Mouse (Mus musculus): ENCODE data around the gene Ipo9.

The Ipo9 gene

DNA sequence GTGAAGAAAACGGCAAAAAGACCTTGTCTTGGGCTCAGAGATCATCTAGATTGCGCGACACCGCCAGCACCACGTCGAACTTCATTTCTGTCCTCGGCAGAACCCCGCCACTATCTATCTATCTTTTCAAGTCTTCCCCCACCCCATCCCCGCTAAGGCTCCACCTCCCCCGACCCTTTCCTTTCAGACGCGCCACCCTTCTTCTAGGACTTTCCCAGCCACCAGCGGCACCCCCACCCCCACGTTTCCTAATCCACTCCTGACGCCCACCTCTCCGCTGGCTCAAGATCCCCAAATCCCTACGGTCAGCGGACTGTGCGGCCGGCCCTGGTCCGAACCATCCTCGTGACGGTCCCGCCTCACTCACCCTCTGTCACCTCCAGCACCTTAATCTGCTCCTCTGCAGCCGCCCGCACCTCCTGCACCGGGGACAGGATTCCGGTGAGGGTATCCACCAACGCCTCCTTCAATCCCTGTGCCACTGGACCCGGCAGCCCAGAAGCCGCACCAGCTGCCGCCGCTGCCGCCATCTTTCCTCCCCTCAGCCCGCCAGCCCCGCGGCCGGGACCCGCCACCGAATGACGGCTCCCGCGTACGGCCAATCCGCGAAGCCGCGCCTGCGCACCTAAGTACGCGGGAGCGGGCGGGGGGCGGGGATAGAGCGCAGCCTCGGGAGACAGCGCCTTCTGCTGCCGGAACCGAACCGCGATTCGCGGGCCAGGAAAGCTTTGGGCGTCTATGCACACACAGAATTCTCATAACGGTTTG lies at the start of gene Ipo9:
Gene Ipo9 (minus strand): TSS at position 599 of the 768 bp plus-strand sequence.
- DNase-seq (ENCODE audit: low spot score in 2 of 2), result peak; percentile 87 to 94

DNA sequence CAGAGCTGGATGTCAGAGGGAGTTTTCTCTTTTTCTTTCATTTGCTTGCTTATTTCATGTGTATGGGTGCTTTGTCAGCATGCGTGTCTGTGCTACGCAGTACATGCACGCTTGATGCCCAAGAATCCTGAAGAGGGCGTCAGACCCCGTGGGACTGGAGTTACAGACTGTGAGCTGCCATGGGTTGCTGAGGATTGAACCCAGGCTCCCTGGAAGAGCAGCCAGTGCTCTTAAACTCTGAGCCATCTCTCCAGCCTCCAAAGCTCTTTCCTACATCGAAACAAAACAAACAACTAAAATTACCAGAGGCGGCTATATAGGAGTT lies 45.2 kb upstream of the Ipo9 start:
- DNase-seq (ENCODE audit: low spot score in 2 of 2), result no peak

DNA sequence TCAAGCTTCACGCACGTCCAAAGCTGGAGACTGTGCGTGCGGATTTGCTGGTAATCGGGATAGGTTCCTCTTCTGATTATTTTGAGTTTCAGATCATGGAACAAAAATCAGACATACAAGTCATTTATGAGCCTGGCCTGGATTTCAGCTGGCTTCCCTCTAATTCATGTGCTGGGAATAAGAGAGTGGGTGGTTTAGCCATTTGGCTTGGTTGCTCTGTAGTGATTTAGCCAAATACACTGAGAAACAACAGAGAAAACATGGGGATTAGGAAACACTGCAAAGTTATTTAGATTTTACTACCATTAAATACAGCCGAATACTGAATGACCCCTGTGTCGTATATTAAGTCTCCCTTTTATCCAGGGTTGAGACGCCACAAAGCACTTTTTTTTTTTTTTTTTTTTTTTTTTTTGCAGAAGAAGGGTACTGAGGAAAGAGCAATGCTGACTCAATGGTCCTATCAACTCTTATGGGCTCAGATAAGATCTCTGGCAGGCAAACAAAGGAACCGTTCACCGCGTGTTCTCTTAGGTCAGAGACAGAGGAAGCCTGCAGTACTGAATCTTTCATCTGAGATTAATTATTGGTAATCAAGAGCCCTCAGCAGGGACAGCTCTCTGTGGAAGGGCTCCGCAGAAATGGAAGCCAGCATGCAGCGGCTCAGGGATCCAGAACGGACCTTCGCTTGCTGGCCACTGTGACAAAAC lies 44.7 kb upstream of the Ipo9 start:
- DNase-seq (ENCODE audit: low spot score in 2 of 2), result no peak

DNA sequence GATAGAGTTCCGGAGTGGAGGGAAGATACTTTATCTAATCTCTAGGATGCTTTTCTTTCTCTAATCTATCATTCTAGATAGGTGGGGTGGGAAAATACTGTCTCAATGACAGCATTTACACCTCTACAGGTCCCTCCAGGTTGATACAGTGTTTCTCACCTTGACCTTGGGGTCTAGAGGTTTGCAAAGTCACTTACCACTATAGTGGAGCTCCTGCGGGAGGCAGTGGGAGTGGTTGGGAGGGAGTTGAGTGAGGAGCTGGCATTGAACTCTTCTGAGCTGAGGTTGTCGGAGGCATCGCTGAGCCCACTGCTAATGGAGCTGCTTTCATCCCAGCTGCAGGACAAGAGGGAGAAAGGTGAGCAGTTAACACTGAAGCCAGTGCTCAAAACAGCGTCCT lies 42.2 kb upstream of the Ipo9 start:
- DNase-seq (ENCODE audit: low spot score in 2 of 2), result no peak

DNA sequence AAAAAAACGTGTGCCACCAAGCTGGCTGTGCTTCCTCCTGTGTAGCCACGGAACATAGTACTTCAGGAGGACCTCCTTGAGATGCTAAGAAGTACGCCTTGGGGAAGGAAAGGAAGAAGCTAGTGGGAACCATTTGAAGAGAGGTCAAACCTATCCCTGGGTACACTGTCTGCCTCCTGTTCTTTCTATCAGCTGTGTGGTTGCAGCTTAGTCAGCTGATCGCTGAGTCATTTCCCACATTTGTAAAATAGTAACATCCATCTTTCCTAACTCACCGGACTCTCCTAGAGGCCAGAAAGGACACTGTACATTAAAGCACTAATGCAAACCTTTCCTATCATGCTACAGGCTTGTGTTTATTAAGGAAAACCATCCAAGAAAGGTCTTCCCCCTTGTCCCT lies 41.4 kb upstream of the Ipo9 start:
- no peak for DNase-seq (ENCODE audit: low spot score in 2 of 2)

DNA sequence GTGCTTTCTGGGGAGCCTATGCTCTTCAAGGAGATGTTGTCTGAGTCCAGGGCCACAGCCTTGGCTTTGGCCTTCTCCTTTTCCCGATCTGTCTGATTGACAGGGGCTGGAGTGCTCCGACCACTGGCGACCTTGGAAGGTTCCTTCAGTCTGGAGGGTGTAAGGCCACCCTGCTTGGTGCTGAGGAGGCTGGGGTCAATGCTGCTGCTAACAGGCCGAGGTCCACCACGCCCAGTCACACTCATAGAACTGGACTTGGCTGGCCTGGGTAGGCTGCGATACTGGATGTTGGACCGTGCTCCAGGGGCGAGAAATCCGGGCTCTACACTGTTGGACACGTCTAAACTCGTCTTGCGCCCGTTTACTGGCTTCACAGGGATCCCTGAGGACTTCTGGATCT lies 40.2 kb upstream of the Ipo9 start:
- DNase-seq (ENCODE audit: low spot score in 2 of 2), result no peak

DNA sequence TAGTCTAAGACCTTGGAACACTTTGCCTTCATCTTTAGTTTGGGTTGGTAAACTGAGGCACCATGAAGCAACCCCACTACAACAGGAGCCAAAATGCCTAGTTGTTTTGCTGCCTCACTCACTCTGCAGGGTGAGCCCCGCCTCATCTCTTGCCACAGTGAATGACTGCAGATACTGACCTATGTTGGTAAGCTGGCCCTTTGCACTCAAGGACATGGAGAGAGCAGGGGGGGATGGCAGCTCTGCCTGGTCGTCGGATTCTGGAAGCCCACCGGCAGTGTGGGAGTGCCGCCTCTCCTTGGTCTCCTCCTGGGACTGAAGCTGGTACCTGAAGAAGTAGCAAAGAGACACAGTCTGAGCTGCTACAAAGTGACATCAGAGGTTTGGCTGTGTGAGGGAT lies 37.2 kb upstream of the Ipo9 start:
- DNase-seq (ENCODE audit: low spot score in 2 of 2), result no peak

DNA sequence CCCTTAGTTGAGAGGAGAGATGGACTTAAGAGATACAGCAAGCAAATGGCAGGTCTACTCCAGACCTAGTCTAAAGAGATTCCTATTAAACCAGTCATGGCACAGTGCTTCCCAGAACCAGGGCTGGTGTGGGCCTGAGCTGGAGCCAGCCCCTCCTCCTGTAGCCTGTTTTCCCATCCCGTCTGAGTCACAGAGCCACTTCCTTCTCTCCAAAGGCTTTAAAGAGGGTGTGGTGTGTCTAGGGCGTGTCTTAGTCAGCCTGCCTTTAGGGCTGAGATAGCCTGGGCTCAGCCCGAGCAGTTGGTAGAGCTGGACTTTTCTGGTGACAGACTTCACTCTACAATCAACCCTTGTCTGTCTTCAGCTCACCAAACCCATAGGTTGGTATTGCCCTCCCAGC lies 36.6 kb upstream of the Ipo9 start:
- no peak for DNase-seq (ENCODE audit: low spot score in 2 of 2)

DNA sequence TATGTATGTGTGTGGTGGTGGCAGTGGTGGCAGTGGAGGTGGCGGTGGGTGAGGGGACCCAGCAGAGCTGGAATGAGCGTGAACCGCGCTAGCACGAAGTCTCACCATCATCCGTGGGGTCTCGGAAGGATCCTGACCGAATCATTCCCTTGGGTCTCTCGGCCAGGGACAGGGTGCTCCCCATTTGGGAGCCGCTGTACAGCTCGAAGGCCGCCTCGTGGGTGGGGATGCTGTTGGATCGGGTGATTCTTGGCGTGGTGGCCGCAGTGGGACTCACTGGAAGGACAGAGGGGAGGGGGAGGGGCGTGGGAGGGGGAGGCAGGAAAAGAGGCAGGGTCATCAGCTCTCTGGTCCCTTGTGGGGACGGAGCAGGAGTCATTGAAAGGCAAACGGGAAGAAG lies 35.4 kb upstream of the Ipo9 start:
- no peak for DNase-seq (ENCODE audit: low spot score in 2 of 2)

DNA sequence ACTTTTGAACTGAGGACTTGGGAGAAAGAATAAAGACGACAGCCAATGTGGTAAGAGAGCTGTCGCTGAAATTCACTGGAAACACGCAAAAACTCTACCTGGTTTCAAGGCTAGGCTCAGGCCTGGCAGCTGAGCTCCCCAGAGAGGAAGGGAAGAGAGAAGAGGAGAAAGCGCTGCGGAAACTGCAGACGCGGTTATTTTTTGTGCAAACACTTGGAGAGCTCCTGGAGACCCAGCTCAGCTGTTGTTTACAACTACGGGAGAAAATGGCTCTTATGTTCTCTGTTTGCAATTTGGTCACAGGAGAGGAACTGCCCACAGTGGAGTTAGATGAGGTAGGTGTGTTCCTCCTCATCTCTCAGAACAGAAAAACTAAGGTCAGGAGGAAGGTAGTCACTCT lies 32.4 kb upstream of the Ipo9 start:
- DNase-seq (ENCODE audit: low spot score in 2 of 2), result no peak

DNA sequence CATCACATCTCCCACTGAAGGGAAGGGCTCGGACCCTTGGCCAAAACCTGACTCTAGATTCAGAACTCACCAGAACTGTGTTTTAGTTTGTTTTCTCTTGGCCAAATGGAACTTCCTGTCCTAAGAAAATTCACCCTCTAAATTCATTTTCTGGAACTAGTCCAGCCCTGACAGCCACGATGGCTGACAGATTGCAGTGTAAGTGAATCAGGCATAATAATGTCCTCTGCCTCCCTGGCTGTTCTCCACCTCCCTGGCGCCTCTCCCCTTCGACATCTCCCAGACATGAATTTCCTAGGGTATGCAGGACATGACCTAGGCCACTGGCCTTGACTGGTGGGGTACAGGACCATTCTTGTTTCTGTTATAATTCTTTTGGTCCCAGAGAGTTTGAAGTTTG lies 32.0 kb upstream of the Ipo9 start:
- no peak for DNase-seq (ENCODE audit: low spot score in 2 of 2)

DNA sequence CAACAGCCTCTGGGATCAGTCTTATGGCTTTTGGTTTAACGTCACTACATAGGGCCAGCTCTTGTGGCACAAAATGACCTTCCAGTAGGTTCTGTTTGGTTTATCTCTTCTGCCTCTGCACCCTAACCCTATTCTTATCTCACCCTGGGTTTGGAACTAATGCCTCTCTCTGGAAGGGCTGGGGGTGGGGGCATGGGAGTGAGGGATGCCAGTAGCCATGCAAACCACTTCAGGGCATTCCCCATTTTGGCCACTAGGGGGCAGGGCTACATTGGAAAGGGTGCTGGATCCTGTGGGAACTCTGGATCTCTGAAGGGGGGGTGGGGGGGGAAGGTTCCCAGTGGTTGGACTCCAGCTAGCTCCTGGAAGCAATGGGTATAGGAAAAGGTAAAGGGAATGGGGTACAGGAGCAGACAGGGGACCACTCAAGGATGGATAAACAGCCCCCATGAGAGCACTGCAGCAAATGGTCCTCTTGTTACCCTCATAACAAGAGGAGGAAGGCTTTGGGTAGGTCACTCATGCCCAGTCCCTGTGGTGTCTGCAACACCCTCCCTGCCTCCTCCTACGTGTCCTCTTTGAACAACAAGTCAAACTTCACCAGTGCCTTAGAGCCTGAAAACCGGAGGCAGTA lies 30.9 kb upstream of the Ipo9 start:
- peak; percentile 30 to 74 for DNase-seq (ENCODE audit: low spot score in 2 of 2)

DNA sequence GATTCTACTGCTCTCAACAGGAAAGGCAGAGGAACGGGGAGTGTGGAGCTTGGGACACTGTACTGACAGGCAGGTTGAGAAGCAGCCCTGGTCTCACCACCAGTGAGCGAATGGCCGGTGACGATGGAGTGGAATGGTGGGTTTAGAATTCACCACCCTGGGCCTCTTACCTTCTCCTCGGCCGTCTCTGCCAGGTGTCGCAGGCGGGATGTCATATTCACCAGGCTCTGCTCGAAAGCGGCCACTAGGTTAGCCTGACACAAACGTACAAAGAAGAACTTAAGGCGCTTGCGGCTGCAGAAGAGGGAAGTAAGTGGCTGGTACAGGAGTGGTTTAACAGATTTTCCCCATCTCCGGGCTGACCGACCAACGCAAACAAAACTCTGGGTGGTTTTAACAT lies 30.2 kb upstream of the Ipo9 start:
- DNase-seq (ENCODE audit: low spot score in 2 of 2), result no peak

DNA sequence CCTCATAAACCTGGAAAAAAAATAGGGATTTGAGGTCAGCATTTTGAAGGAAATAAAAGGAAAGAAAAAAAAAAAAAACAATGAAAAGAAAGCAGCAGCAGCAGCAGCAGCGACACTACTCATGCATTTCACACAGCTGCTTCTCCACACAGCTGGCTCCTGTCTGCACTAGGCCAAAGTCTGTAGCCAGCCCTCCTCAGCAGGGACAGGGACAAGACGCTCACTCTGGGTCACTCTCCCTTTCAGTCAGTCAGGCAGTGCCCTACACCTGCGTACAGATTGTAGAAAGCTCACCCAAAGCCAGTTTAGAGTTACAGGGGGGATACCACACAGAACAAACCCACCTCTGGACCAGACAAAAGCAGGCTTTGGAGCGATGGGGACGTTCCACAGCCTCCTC lies 27.6 kb upstream of the Ipo9 start:
- no peak for DNase-seq (ENCODE audit: low spot score in 2 of 2)

DNA sequence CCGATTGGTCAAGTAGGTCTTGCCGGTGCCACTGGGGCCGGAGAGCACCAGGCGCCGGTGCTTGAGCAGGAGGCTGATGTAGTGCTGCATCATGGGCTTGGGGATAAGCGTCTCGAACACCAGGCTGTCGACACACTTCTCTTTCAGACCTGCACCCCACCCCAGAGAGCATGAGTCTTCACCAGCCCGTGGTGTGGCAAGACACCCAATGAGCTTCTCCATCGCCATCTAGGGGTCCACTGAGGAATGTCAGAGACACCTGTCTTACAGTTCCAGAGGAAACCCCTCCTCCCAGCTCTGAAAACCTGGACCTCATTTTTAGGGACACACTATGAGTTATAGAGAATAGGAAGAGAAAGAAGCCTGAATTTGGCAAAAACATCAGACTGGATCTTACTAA lies 22.0 kb upstream of the Ipo9 start:
- no peak for DNase-seq (ENCODE audit: low spot score in 2 of 2)

DNA sequence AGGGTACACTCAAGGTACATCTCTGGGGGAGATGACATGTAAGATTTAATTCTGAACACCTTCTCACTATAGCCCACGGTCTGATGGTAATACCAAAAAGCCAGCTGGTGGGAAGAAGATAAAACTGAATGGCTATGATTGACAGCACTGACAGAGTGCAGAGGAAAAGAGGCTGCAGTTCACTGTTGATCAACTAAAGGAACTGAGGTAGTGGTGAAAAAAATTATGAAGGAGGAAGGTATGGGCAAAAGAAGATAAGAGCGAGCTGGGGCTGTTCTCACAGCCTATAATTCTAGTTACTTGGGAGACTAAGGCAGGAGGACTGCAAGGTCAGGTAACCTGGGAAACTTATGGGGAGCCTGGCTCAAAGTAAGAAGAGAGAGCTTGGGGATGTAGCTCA lies 21.1 kb upstream of the Ipo9 start:
- no peak for DNase-seq (ENCODE audit: low spot score in 2 of 2)

DNA sequence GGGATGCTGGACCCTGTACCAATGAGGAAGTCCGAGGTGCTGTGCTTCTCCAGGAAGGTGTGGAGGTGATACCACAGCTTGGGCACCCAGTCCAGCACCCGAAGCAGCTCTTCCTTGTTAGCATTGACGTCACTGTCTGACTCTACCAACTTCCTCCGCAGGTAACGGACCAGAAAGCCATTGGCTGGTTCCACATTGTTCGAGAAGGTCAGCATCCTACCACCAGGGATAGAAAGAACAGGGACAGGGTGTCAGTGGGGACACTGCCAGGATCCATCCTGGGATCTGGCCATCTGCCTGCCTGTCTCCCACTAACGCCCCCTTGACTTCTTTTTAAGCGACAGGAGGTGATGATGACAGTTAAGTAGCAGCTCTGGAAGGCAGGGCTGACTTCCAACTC lies 19.6 kb upstream of the Ipo9 start:
- DNase-seq (ENCODE audit: low spot score in 2 of 2), result no peak

DNA sequence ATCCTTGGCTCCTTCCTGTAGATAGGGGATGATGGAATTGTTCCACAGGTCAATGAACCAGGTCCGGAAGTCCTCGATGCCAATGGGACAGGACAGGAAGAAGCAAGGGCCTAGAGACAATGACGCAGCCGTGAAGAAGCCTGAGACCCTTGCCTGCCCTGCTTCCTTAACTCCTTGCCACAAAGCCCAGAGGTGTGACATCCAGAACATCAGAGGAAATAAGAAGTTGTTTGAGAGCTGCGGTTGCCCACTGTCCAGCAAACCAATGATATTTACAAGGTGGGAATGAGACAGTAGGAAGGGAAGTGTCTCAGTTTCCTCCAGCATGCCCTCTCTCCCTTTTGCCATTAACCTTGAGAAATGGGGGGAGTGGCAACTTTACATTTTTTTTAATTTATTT lies 18.6 kb upstream of the Ipo9 start:
- DNase-seq (ENCODE audit: low spot score in 2 of 2), result no peak

DNA sequence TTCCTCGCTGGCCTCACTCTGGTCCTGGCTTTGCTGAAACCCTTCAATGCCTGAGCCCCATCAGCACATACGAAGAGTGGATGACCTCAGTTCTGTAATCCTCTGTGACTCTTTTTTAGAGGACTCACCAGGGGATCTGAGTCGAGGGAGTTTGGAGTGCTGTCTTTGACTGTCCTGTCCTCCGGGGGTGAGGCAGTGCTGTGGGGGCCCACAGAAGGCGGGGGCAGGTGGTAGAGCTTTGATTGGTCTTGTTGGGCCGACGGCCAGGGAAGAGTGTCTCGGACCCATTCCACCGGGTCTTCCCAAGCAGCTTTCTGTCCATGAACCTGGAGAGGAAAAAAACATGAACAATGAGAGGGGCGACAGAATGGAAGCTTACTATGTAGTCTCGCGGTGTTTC lies 13.2 kb upstream of the Ipo9 start:
- DNase-seq (ENCODE audit: low spot score in 2 of 2), result no peak

DNA sequence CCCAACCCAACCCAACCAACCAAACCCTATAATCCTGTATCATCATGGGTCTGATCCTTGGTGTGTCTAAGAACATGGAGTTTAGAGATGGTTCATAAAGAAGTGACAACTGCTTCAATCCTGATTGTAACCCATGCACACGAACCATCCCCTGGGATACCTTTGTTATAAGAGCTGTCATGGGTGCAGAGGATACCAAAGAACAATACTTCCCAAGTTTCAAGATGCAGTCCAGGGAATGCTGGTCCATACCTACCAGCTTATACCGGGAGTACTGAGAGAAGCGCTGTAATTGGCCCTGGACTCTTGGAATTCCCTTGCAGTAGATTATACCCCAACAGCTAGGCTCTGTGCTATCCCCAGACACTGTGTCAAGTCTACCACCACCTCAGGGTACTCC lies 11.6 kb upstream of the Ipo9 start:
- DNase-seq (ENCODE audit: low spot score in 2 of 2), result no peak

DNA sequence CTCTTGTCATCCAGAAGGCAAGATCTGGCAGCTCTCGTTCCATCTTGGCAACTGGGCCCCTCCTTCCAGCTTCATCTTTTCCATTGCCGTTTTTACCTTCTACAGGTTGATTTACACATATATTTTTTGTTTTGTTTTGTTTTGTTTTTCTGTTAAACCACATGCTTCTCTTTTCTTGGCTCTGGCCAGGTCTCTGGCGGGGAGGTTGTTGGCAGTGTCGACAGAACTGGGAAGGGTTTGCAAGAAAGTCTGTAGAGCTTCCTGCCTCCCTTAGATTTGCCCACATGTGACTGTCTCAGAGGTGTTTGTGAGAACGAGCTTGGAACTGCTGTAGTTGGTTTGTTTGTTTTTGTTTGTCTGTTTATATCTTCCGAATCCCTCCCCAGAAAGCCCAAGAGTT lies 10.7 kb upstream of the Ipo9 start:
- no peak for DNase-seq (ENCODE audit: low spot score in 2 of 2)

DNA sequence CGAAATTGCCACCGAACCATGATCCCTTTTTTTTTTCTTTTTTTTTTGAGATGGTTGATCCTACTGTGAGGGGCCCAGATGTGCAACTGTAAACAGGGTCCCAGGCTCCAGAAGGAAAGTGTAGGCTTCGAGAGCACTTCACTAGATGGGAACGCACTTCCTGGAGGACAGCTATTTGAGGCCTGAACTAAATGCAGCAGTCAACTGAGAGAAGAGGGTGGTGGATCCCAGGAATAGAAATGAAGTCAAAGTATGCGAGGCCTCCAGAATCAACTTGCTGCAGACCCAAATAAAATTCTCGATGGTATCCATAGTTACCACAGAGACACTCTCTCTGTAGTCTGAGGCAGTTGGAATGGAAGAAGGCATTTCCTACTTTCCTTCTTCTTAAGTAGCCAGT lies 8.5 kb upstream of the Ipo9 start:
- no peak for DNase-seq (ENCODE audit: low spot score in 2 of 2)

DNA sequence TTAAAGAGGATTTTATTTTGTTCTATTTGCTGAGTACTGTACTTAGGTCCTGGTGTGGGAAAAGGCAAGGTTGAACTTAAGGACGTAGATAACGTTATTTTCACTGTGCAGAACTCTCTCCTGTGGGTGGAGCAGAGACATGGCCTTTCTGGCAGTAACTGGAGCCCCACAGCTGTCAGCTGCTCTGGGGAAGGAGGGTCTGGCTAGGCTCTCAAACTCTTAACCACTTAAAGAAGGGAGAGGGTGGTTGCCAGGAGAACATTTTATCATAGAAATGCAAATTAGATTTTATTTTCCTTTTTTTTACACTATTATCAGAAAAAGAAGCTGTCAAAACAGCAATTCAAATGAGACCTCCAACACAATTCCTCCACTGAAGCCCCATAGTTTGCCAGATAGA lies 5.5 kb upstream of the Ipo9 start:
- DNase-seq (ENCODE audit: low spot score in 2 of 2), result no peak

DNA sequence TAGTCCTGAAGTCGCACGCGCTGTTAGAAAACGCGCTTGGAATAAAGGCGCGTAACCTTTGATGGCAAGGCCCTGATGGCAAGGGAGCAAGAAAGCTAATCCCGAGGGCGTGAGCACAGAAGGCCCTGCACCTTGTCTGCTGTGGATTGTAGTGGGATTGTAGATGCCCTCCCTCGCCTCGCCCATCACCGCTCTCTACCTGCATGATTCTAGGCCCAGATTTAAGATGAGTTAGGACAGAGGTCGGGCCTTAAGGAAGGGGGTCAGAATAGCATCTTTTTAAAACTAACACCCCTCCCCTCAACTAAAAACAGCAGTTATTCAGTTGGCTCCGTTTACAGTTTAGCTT lies 344 bp upstream of the Ipo9 start:
- DNase-seq (ENCODE audit: low spot score in 2 of 2), result no peak
